Mouse (Mus musculus): ENCODE measurements at regions not wholly inside any gene's neighbourhood (a gene's known extent, or its start where the extent isn't known, plus 50 kb on each side); places are given as distances from the start of the nearest gene placed in this dataset.
A peak's percentile ranks its signal among the peaks of the same experiment; 100 is the strongest.

- Histone ChIP-seq H3K27me3 (replicated peaks; ENCODE audit: control insufficient read depth, insufficient read depth, low read length) (0 out of 2 replicates have a peak, but pooled peaks cover 2% of the 10 kb centered on the region), H3K4me1 (ENCODE audit: control insufficient read depth, insufficient read depth, low read length) (no peaks in the 10 kb centered on the region), H3K36me3 (ENCODE audit: control insufficient read depth, insufficient read depth, low read length) (no peaks in the 10 kb centered on the region), H3K4me3 (ENCODE audit: insufficient read depth, low read depth, low read length) (no peak overlapping the region), H3K27ac (ENCODE audit: insufficient read depth, low read depth, low read length) (no peak overlapping the region)
- TF ChIP-seq POLR2A (IDR thresholded peaks at IDR 0.05; ENCODE audit: low read depth, low read length) (no peak), CTCF (conservative IDR thresholded peaks at IDR 0.05; ENCODE audit: insufficient read depth, insufficient read length, low read depth, low read length) (no peak)
- 68% methylated on average over 10 of the region's 10 CpGs for WGBS
- no peak for DNase-seq
Observed at GRCm38 (mm10) chr10:120557850-120558447, 81.7 kb upstream of the Hmga2 start.

- Histone ChIP-seq H3K4me3 (ENCODE audit: insufficient read depth, low read depth, low read length) (no peak overlapping the region), H3K27ac (ENCODE audit: insufficient read depth, low read depth, low read length) (no peak overlapping the region), H3K36me3 (ENCODE audit: control insufficient read depth, insufficient read depth, low read length) (no peaks in the 10 kb centered on the region), H3K27me3 (replicated peaks; ENCODE audit: control insufficient read depth, insufficient read depth, low read length) (peaks cover 3% of the 10 kb centered on the region; the same call in 1 of the 2 replicates), H3K4me1 (ENCODE audit: control insufficient read depth, insufficient read depth, low read length) (peaks cover 7% of the 10 kb centered on the region; the same call in 1 of the 2 replicates)
- 93% methylated on average over 9 of the region's 9 CpGs for WGBS
- no peak for DNase-seq
- TF ChIP-seq CTCF (conservative IDR thresholded peaks at IDR 0.05; ENCODE audit: insufficient read depth, insufficient read length, low read depth, low read length) (no peak), POLR2A (IDR thresholded peaks at IDR 0.05; ENCODE audit: low read depth, low read length) (no peak)
Observed at GRCm38 (mm10) chr10:120556116-120556515, 79.8 kb upstream of the Hmga2 start.

- H3K36me3 ChIP-seq (ENCODE audit: control insufficient read depth, insufficient read depth, low read length) = no peaks in the 10 kb centered on the region
- WGBS = 5% methylated on average over 16 of the region's 16 CpGs
Observed at GRCm38 (mm10) chr10:120553097-120553453, 76.8 kb upstream of the Hmga2 start.

GRCm38 (mm10) chr10:120552341-120553096 lies 76.2 kb upstream of the Hmga2 start:
- H3K4me1 ChIP-seq (ENCODE audit: control insufficient read depth, insufficient read depth, low read length) = peaks cover 7% of the 10 kb centered on the region; the same call in 1 of the 2 replicates
- WGBS = 1% methylated on average over 56 of the region's 56 CpGs

More at GRCm38 (mm10) chr10:120553097-120553453, 76.8 kb upstream of the Hmga2 start:
- H3K27ac ChIP-seq (ENCODE audit: insufficient read depth, low read depth, low read length) = no peak overlapping the region
- H3K4me1 ChIP-seq (ENCODE audit: control insufficient read depth, insufficient read depth, low read length) = peaks cover 7% of the 10 kb centered on the region; the same call in 1 of the 2 replicates
- DNase-seq = peak; percentile 1
- peak overlapping the region; percentile 28; the same call in 1 of the 2 replicates for H3K4me3 ChIP-seq (ENCODE audit: insufficient read depth, low read depth, low read length)
- H3K27me3 ChIP-seq (replicated peaks; ENCODE audit: control insufficient read depth, insufficient read depth, low read length) = peaks cover 3% of the 10 kb centered on the region; the same call in 1 of the 2 replicates
- TF ChIP-seq CTCF (conservative IDR thresholded peaks at IDR 0.05; ENCODE audit: insufficient read depth, insufficient read length, low read depth, low read length) = no peak

GRCm38 (mm10) chr10:120551851-120552281 lies 75.6 kb upstream of the Hmga2 start:
- Histone ChIP-seq H3K4me3 (ENCODE audit: insufficient read depth, low read depth, low read length) (0 out of 2 replicates have a peak overlapping the region, but pooled peaks have one; percentile 8), H3K36me3 (ENCODE audit: control insufficient read depth, insufficient read depth, low read length) (no peaks in the 10 kb centered on the region), H3K27me3 (replicated peaks; ENCODE audit: control insufficient read depth, insufficient read depth, low read length) (peaks cover 3% of the 10 kb centered on the region; the same call in 1 of the 2 replicates), H3K27ac (ENCODE audit: insufficient read depth, low read depth, low read length) (no peak overlapping the region), H3K4me1 (ENCODE audit: control insufficient read depth, insufficient read depth, low read length) (peaks cover 7% of the 10 kb centered on the region; the same call in 1 of the 2 replicates)
- 9% methylated on average over 18 of the region's 18 CpGs for WGBS
- DNase-seq = peak; percentile 2
- TF ChIP-seq CTCF (conservative IDR thresholded peaks at IDR 0.05; ENCODE audit: insufficient read depth, insufficient read length, low read depth, low read length) (no peak), POLR2A (IDR thresholded peaks at IDR 0.05; ENCODE audit: low read depth, low read length) (no peak)

More at GRCm38 (mm10) chr10:120552341-120553096, 76.2 kb upstream of the Hmga2 start:
- peaks cover 3% of the 10 kb centered on the region; the same call in 1 of the 2 replicates for H3K27me3 ChIP-seq (replicated peaks; ENCODE audit: control insufficient read depth, insufficient read depth, low read length)
- H3K27ac ChIP-seq (ENCODE audit: insufficient read depth, low read depth, low read length) = no peak overlapping the region
- no peaks in the 10 kb centered on the region for H3K36me3 ChIP-seq (ENCODE audit: control insufficient read depth, insufficient read depth, low read length)
- TF ChIP-seq CTCF (conservative IDR thresholded peaks at IDR 0.05; ENCODE audit: insufficient read depth, insufficient read length, low read depth, low read length) = no peak
- TF ChIP-seq POLR2A (IDR thresholded peaks at IDR 0.05; ENCODE audit: low read depth, low read length) = no peak
- peak overlapping the region; percentile 28; the same call in 1 of the 2 replicates for H3K4me3 ChIP-seq (ENCODE audit: insufficient read depth, low read depth, low read length)
- peak; percentile 15 for DNase-seq

- H3K27ac ChIP-seq (ENCODE audit: insufficient read depth, low read depth, low read length) = no peak overlapping the region
- no peak overlapping the region for H3K4me3 ChIP-seq (ENCODE audit: insufficient read depth, low read depth, low read length)
- no peaks in the 10 kb centered on the region for H3K36me3 ChIP-seq (ENCODE audit: control insufficient read depth, insufficient read depth, low read length)
- H3K4me1 ChIP-seq (ENCODE audit: control insufficient read depth, insufficient read depth, low read length) = peaks cover 3% of the 10 kb centered on the region; the same call in 1 of the 2 replicates
- no peak for TF ChIP-seq CTCF (conservative IDR thresholded peaks at IDR 0.05; ENCODE audit: insufficient read depth, insufficient read length, low read depth, low read length)
- H3K27me3 ChIP-seq (replicated peaks; ENCODE audit: control insufficient read depth, insufficient read depth, low read length) = peaks cover 1% of the 10 kb centered on the region; the same call in 1 of the 2 replicates
- 91% methylated on average over 11 of the region's 11 CpGs for WGBS
- DNase-seq = no peak
Observed at GRCm38 (mm10) chr10:120547164-120547563, 70.9 kb upstream of the Hmga2 start.

GRCm38 (mm10) chr10:120541618-120542017 lies 65.3 kb upstream of the Hmga2 start:
- H3K27ac ChIP-seq (ENCODE audit: insufficient read depth, low read depth, low read length) = no peak overlapping the region
- WGBS = 95% methylated on average over 7 of the region's 7 CpGs
- TF ChIP-seq POLR2A (IDR thresholded peaks at IDR 0.05; ENCODE audit: low read depth, low read length) = no peak
- TF ChIP-seq CTCF (conservative IDR thresholded peaks at IDR 0.05; ENCODE audit: insufficient read depth, insufficient read length, low read depth, low read length) = no peak
- no peaks in the 10 kb centered on the region for H3K27me3 ChIP-seq (replicated peaks; ENCODE audit: control insufficient read depth, insufficient read depth, low read length)
- H3K4me3 ChIP-seq (ENCODE audit: insufficient read depth, low read depth, low read length) = no peak overlapping the region
- DNase-seq = no peak
- H3K36me3 ChIP-seq (ENCODE audit: control insufficient read depth, insufficient read depth, low read length) = no peaks in the 10 kb centered on the region
- H3K4me1 ChIP-seq (ENCODE audit: control insufficient read depth, insufficient read depth, low read length) = no peaks in the 10 kb centered on the region

Data from kidney, adult 2 months (tissue).